11 mouse cellular contexts compared by ENCODE assay signal in the genomic region with DNA sequence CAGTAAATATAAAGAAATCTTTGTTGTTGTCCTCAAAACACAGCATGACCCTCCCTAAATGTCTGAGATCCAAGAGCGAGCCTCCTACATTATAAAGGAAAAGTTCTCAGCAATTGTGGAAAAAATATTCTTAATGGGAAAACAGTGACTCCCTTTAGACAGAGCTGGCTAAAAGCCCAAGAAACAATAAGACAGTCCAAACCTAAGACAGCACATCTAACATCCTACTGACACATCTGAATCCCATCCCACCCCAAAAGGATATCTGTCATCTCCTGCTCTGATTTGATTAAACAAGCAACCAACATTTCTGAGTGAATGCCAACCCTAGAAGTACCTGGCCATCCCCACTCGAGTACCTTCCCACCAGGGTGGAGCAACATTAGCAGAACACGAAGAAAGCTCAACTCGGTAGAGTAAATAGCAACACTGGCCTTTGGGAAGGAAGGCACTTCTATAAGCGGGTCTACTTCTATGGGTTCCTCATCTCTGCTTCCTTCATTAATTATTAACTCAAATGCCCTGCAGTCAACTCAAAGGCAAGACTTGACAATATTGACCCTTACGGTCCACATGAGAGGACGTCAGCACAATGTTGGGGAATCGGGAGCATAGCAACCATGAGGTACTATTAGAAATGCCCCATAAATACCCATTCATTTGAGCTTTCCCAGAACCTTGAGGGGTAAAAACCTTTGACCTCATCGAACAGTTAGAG. TPM values are rescaled to one million over a fixed set of nuclear protein-coding genes. Genes with fewer than 3 reads are reported as not detected.
DNase-seq lines count a peak whose midpoint lies in the region; ATAC-seq and TF ChIP-seq lines count a peak whose summit lies in the region.
"Had no signal": no experiment of that assay in that cellular context is flagged by ENCODE, and none has a peak within 500 bp of the region (broad histone marks: within the 10 kb centered on the region; RNA-seq: fewer than 3 reads in every experiment).

No protein-coding gene starts in this region.

- 76% methylated on average over 9 of the region's 9 CpGs for WGBS in embryonic facial prominence, embryonic 14.5 days
- 74% methylated on average over 9 of the region's 9 CpGs for WGBS in heart, postnatal 0 days
- 63% methylated on average over 9 of the region's 9 CpGs for WGBS in liver, embryonic 15.5 days (ENCODE audit: insufficient replicate concordance)

- H3K9me3 ChIP-seq in embryonic facial prominence, embryonic 14.5 days (ENCODE audit: control insufficient read depth, low read length): no peaks in the 10 kb centered on the region
- H3K9me3 ChIP-seq in heart, postnatal 0 days (replicated peaks; ENCODE audit: control insufficient read depth, low read length): no peaks in the 10 kb centered on the region
- no peaks in the 10 kb centered on the region for H3K9me3 ChIP-seq in liver, embryonic 15.5 days (replicated peaks)

- H3K4me1 ChIP-seq in embryonic facial prominence, embryonic 14.5 days (ENCODE audit: control insufficient read depth, insufficient read depth, low read length): peaks cover 46% of the 10 kb centered on the region
- H3K4me1 ChIP-seq in heart, postnatal 0 days (ENCODE audit: control insufficient read depth, insufficient read depth): peaks cover 69% of the 10 kb centered on the region
- H3K4me1 ChIP-seq in liver, embryonic 15.5 days (replicated peaks): peaks cover 37% of the 10 kb centered on the region

- H3K27me3 ChIP-seq in embryonic facial prominence, embryonic 14.5 days (replicated peaks; ENCODE audit: control insufficient read depth, insufficient read depth, low read length): no peaks in the 10 kb centered on the region
- H3K27me3 ChIP-seq in heart, postnatal 0 days (ENCODE audit: control insufficient read depth, insufficient read depth, low read length): no peaks in the 10 kb centered on the region
- H3K27me3 ChIP-seq in liver, embryonic 15.5 days: no peaks in the 10 kb centered on the region

- peak; percentile 63 for DNase-seq in kidney, adult 9 months
- DNase-seq in kidney, adult 18-20 months: no peak
- DNase-seq in embryonic facial prominence, embryonic 14.5 days (ENCODE audit: low spot score): no peak
- peak; percentile 39 for DNase-seq in heart, postnatal 0 days (ENCODE audit: low spot score)
- no peak for DNase-seq in layer of hippocampus, adult 2 months (ENCODE audit: low spot score in 2 of 2)
- no peak for DNase-seq in frontal cortex, postnatal 10 days (ENCODE audit: low spot score in 2 of 2)
- DNase-seq: cerebellum, adult 8-10 months; gastrocnemius, postnatal 36 days; spleen, adult 18-20 months had no signal

- no peaks in the 10 kb centered on the region for H3K36me3 ChIP-seq in embryonic facial prominence, embryonic 14.5 days (ENCODE audit: control insufficient read depth, insufficient read depth, low read length)
- no peaks in the 10 kb centered on the region for H3K36me3 ChIP-seq in heart, postnatal 0 days (replicated peaks; ENCODE audit: control insufficient read depth, insufficient read depth, low read length)
- no peaks in the 10 kb centered on the region for H3K36me3 ChIP-seq in liver, embryonic 15.5 days (replicated peaks)

- ATAC-seq in embryonic facial prominence, embryonic 14.5 days (ENCODE audit: low read depth): no peak
- ATAC-seq in heart, postnatal 0 days (ENCODE audit: insufficient read depth, low read depth): no peak
- ATAC-seq in liver, embryonic 15.5 days (ENCODE audit: insufficient read depth): peak; percentile 60

- H3K9ac ChIP-seq in embryonic facial prominence, embryonic 14.5 days (ENCODE audit: low read depth, low read length): no peak overlapping the region
- H3K9ac ChIP-seq in heart, postnatal 0 days (replicated peaks; ENCODE audit: low read depth, low read length): no peak overlapping the region
- 0 out of 2 replicates have a peak overlapping the region, but pooled peaks have one; percentile 13 for H3K9ac ChIP-seq in liver, embryonic 15.5 days

- H3K4me2 ChIP-seq in embryonic facial prominence, embryonic 14.5 days (ENCODE audit: low read depth, low read length): no peak overlapping the region
- H3K4me2 ChIP-seq in heart, postnatal 0 days (ENCODE audit: low read depth, low read length): peak overlapping the region; percentile 30
- H3K4me2 ChIP-seq in liver, embryonic 15.5 days: peak overlapping the region; percentile 36
- H3K4me2 ChIP-seq: midbrain, embryonic 11.5 days had no signal

- peak overlapping the region; percentile 65 for H3K27ac ChIP-seq in embryonic facial prominence, embryonic 14.5 days (replicated peaks; ENCODE audit: low read depth, low read length)
- peak overlapping the region; percentile 92 for H3K27ac ChIP-seq in heart, postnatal 0 days (ENCODE audit: low read depth)
- peak overlapping the region; percentile 64 for H3K27ac ChIP-seq in liver, embryonic 15.5 days (replicated peaks)
- no peak overlapping the region for H3K27ac ChIP-seq in layer of hippocampus, adult 2 months

- no peak for TF ChIP-seq CTCF in heart, postnatal 0 days (IDR thresholded peaks at IDR 0.05; ENCODE audit: low read depth)
- TF ChIP-seq CTCF in layer of hippocampus, adult 2 months (conservative IDR thresholded peaks at IDR 0.05): no peak

- H3K4me3 ChIP-seq in embryonic facial prominence, embryonic 14.5 days (ENCODE audit: low read depth, low read length): no peak overlapping the region
- H3K4me3 ChIP-seq in heart, postnatal 0 days (ENCODE audit: low read depth, low read length): no peak overlapping the region
- H3K4me3 ChIP-seq in liver, embryonic 15.5 days (replicated peaks): peak overlapping the region; percentile 22
- H3K4me3 ChIP-seq in layer of hippocampus, adult 2 months: no peak overlapping the region

- no peak; the same call in 1 of the 2 replicates for TF ChIP-seq EP300 in heart, postnatal 0 days (IDR thresholded peaks at IDR 0.05; ENCODE audit: low read depth)

RNA-seq across cellular contexts. Expression of a gene that starts 42.7 kb away (rescaled TPM):
- polyA plus RNA-seq in embryonic facial prominence, embryonic 14.5 days (2014; fragmentation: Nextera tagmentation; extraction: Ambion mirVana): 29.7 and 31.3 TPM in 2 replicates
- 52.0 and 78.8 TPM in 2 replicates for total RNA-seq in heart, postnatal 0 days (2014; rRNA removed; ENCODE audit: low replicate concordance)
- polyA plus RNA-seq in heart, postnatal 0 days (2015; fragmentation: Nextera tagmentation; extraction: Ambion mirVana): 29.4 and 31.1 TPM in 2 replicates
- polyA plus RNA-seq in liver, embryonic 15.5 days (2015; fragmentation: Nextera tagmentation; extraction: Ambion mirVana): 24.8 and 29.8 TPM in 2 replicates
- total RNA-seq in layer of hippocampus, adult 2 months (2021): 10 to 100 TPM; 53.9 to 59.6 TPM

Comparison
In these comparisons a context has a peak if more than half of its experiments do, and no peak if none do; other contexts are left out.
1. DNase-seq: peak in kidney, adult 9 months (single experiment) and heart, postnatal 0 days (single experiment); none in kidney, adult 18-20 months (single experiment), embryonic facial prominence, embryonic 14.5 days (single experiment), layer of hippocampus, adult 2 months (0 of 2) and frontal cortex, postnatal 10 days (0 of 2).